Mouse (Mus musculus): Measurements from ENCODE around the gene Ipo11. TPM values are rescaled to one million over a fixed set of nuclear protein-coding genes. Genes with fewer than 3 reads are reported as not detected.

Ipo11 gene
- total and polyA plus RNA-seq, 3 experiments, result 37.2 to 40.2 TPM; not detected in 1

- H3K4me1 ChIP-seq (ENCODE audit: control insufficient read depth in 1 of 2, insufficient read depth in 2 of 2, low read length in 2 of 2), result no peaks in the 10 kb centered on the region
- DNase-seq (ENCODE audit: low read depth, low spot score), result no peak
- H3K36me3 ChIP-seq (ENCODE audit: control insufficient read depth in 1 of 2, insufficient read depth in 2 of 2, low read length in 2 of 2), result peaks cover 0 to 2% of the 10 kb centered on the region in 2 experiments; a peak in 2 of 4 replicates
- no peaks in the 10 kb centered on the region for H3K27me3 ChIP-seq (ENCODE audit: control insufficient read depth in 1 of 2, insufficient read depth in 2 of 2, low read length in 2 of 2)
- no peaks in the 10 kb centered on the region for H3K79me2 ChIP-seq (ENCODE audit: control insufficient read depth, insufficient read depth, low read length, poor library complexity)
- H3K4me3 ChIP-seq (ENCODE audit: control insufficient read depth in 1 of 2, insufficient read depth in 1 of 2, low read depth in 2 of 2, low read length in 2 of 2), result no peak overlapping the region
- no peak overlapping the region for H3K9ac ChIP-seq (ENCODE audit: control insufficient read depth, low read depth, low read length, poor library complexity, severe bottlenecking)
- H3K27ac ChIP-seq (ENCODE audit: control insufficient read depth, low read depth, low read length), result no peak overlapping the region
- H3K9me3 ChIP-seq (replicated peaks; ENCODE audit: insufficient read depth, low read length), result no peaks in the 10 kb centered on the region
- TF ChIP-seq MYC (IDR thresholded peaks at IDR 0.05; ENCODE audit: low read depth, low read length) (no peak), ZMIZ1 (IDR thresholded peaks at IDR 0.05; ENCODE audit: low read depth, low read length) (no peak), MEF2A (IDR thresholded peaks at IDR 0.05; ENCODE audit: extremely low read depth, insufficient replicate concordance, low read depth, low read length, poor library complexity, severe bottlenecking) (no peak), ETS1 (IDR thresholded peaks at IDR 0.05; ENCODE audit: low read depth, low read length) (no peak), BHLHE40 (IDR thresholded peaks at IDR 0.05; ENCODE audit: borderline replicate concordance, low read depth, low read length) (no peak), CHD1 (IDR thresholded peaks at IDR 0.05; ENCODE audit: low read depth, low read length) (no peak), RAD21 (IDR thresholded peaks at IDR 0.05; ENCODE audit: low read depth, low read length) (no peak), POLR2AphosphoS5 (IDR thresholded peaks at IDR 0.05; ENCODE audit: borderline replicate concordance, low read depth, low read length) (no peak), MYB (IDR thresholded peaks at IDR 0.05; ENCODE audit: low read depth, low read length) (no peak), POLR2AphosphoS2 (IDR thresholded peaks at IDR 0.05; ENCODE audit: low read length) (no peak), ZNF384 (IDR thresholded peaks at IDR 0.05; ENCODE audit: low read depth, low read length) (no peak), MAFK (IDR thresholded peaks at IDR 0.05; ENCODE audit: borderline replicate concordance, low read depth, low read length) (no peak), UBTF (IDR thresholded peaks at IDR 0.05; ENCODE audit: borderline replicate concordance, insufficient read depth, low read depth, low read length) (no peak), ZC3H11A (IDR thresholded peaks at IDR 0.05; ENCODE audit: low read depth, low read length) (no peak), CHD2 (IDR thresholded peaks at IDR 0.05; ENCODE audit: low read length) (no peak)
These were observed 131.6 kb downstream of the Ipo11 start for GRCm38 (mm10) chr13:106805146-106805545.

GRCm38 (mm10) chr13:106798026-106798425, 138.7 kb downstream of the Ipo11 start:
- H3K27me3 ChIP-seq (ENCODE audit: control insufficient read depth in 1 of 2, insufficient read depth in 2 of 2, low read length in 2 of 2), result no peaks in the 10 kb centered on the region
- no peak overlapping the region for H3K27ac ChIP-seq (ENCODE audit: control insufficient read depth, low read depth, low read length)
- TF ChIP-seq ZC3H11A (IDR thresholded peaks at IDR 0.05; ENCODE audit: low read depth, low read length) (no peak), MYC (IDR thresholded peaks at IDR 0.05; ENCODE audit: low read depth, low read length) (no peak), GABPA (IDR thresholded peaks at IDR 0.05; ENCODE audit: low read depth, low read length) (no peak), KAT2A (conservative IDR thresholded peaks at IDR 0.05; ENCODE audit: low read depth, low read length) (no peak), MEF2A (IDR thresholded peaks at IDR 0.05; ENCODE audit: extremely low read depth, insufficient replicate concordance, low read depth, low read length, poor library complexity, severe bottlenecking) (no peak), ZNF384 (IDR thresholded peaks at IDR 0.05; ENCODE audit: low read depth, low read length) (no peak), POLR2A (IDR thresholded peaks at IDR 0.05; ENCODE audit: control insufficient read depth in 1 of 2, insufficient read depth in 1 of 2, low read depth in 1 of 2, low read length in 2 of 2, poor library complexity in 1 of 2) (no peak), TBP (IDR thresholded peaks at IDR 0.05; ENCODE audit: low read depth, low read length) (no peak), NELFE (IDR thresholded peaks at IDR 0.05; ENCODE audit: low read depth, low read length) (no peak), CHD2 (IDR thresholded peaks at IDR 0.05; ENCODE audit: low read length) (no peak), GATA1 (IDR thresholded peaks at IDR 0.05; ENCODE audit: low read depth, low read length) (no peak), POLR2AphosphoS2 (IDR thresholded peaks at IDR 0.05; ENCODE audit: low read length) (no peak), NRF1 (IDR thresholded peaks at IDR 0.05; ENCODE audit: insufficient read depth, low read depth, low read length, poor library complexity, severe bottlenecking) (no peak), EP300 (IDR thresholded peaks at IDR 0.05; ENCODE audit: low read depth in 1 of 2, low read length in 2 of 2) (no peak), JUND (IDR thresholded peaks at IDR 0.05; ENCODE audit: low read depth, low read length) (no peak), ELF1 (IDR thresholded peaks at IDR 0.05; ENCODE audit: low read depth, low read length) (no peak), MXI1 (IDR thresholded peaks at IDR 0.05; ENCODE audit: low read depth, low read length) (no peak), RAD21 (IDR thresholded peaks at IDR 0.05; ENCODE audit: low read depth, low read length) (no peak)
- no peaks in the 10 kb centered on the region for H3K4me1 ChIP-seq (ENCODE audit: control insufficient read depth in 1 of 2, insufficient read depth in 2 of 2, low read length in 2 of 2)
- H3K36me3 ChIP-seq (ENCODE audit: control insufficient read depth in 1 of 2, insufficient read depth in 2 of 2, low read length in 2 of 2), result peaks cover 0 to 4% of the 10 kb centered on the region in 2 experiments; a peak in 2 of 4 replicates
- DNase-seq (ENCODE audit: low read depth, low spot score), result no peak
- H3K4me3 ChIP-seq (ENCODE audit: control insufficient read depth in 1 of 2, insufficient read depth in 1 of 2, low read depth in 2 of 2, low read length in 2 of 2), result no peak overlapping the region
- H3K79me2 ChIP-seq (ENCODE audit: control insufficient read depth, insufficient read depth, low read length, poor library complexity), result no peaks in the 10 kb centered on the region
- no peak overlapping the region for H3K9ac ChIP-seq (ENCODE audit: control insufficient read depth, low read depth, low read length, poor library complexity, severe bottlenecking)
- H3K9me3 ChIP-seq (replicated peaks; ENCODE audit: insufficient read depth, low read length), result no peaks in the 10 kb centered on the region

Data from MEL (cell line).